Mouse (Mus musculus): ENCODE results near the gene Ltbp1.

GRCm38 (mm10) chr17:74995266-74995665, 10.1 kb upstream of the Ltbp1 start:
- no peak for TF ChIP-seq CTCF (IDR thresholded peaks at IDR 0.05; ENCODE audit: insufficient read depth, low read depth, low read length)
- no peak for TF ChIP-seq POLR2A (IDR thresholded peaks at IDR 0.05; ENCODE audit: insufficient read depth, low read depth, low read length)

All from olfactory bulb, adult 2 months (tissue).